Mouse (Mus musculus) small intestine, adult 2 months (tissue): Measurements from ENCODE around the gene Rasgrp4. TPM values are rescaled to one million over a fixed set of nuclear protein-coding genes. Genes with fewer than 3 reads are reported as not detected.
A peak's percentile ranks its signal among the peaks of the same experiment; 100 is the strongest.

Source experiments
- H3K27ac ChIP-seq: fragments of 200-500 bp; 2 replicates; pipeline ENCODE4 v1.5.1; 2012; ENCODE audit warnings: low read depth, low read length, control low read depth, inconsistent platforms; ENCODE audit not compliant: insufficient read depth
- H3K27me3 ChIP-seq: fragments of 200-500 bp; 2 replicates; pipeline ENCODE4 v1.6.1; 2012; ENCODE audit warnings: mild to moderate bottlenecking, moderate library complexity, low read length, inconsistent platforms; ENCODE audit not compliant: control insufficient read depth, insufficient read depth
- H3K36me3 ChIP-seq: fragments of 200-500 bp; 2 replicates; pipeline ENCODE4 v1.6.1; 2012; ENCODE audit warnings: mild to moderate bottlenecking, low read length, control low read depth, inconsistent platforms; ENCODE audit not compliant: control insufficient read depth, insufficient read depth
- H3K4me1 ChIP-seq: fragments of 200-500 bp; 2 replicates; pipeline ENCODE4 v1.6.1; 2012; ENCODE audit warnings: low read length, inconsistent platforms, mixed read lengths; ENCODE audit not compliant: control insufficient read depth, insufficient read depth, insufficient read length
- H3K4me3 ChIP-seq: fragments of 200-500 bp; 2 replicates; pipeline ENCODE4 v1.5.1; 2012; ENCODE audit warnings: low read depth, mild to moderate bottlenecking, control low read depth, inconsistent platforms, low read length, moderate library complexity
- CTCF ChIP-seq: fragments of 200-500 bp; IDR thresholded peaks from 2 replicates; pipeline ENCODE4 v1.5.1; 2012; ENCODE audit warnings: low read depth, mild to moderate bottlenecking, control low read depth, inconsistent platforms, low read length, moderate library complexity, mixed read lengths; ENCODE audit not compliant: insufficient replicate concordance, insufficient read length; ENCODE audit errors: extremely low read depth
- POLR2A ChIP-seq: fragments of 200-500 bp; IDR thresholded peaks from 2 replicates; pipeline ENCODE4 v1.6.1; 2012; ENCODE audit warnings: low read depth, mild to moderate bottlenecking, control low read depth, inconsistent platforms, low read length, moderate library complexity
- WGBS: fragments of 180-500 bp; shearing (Covaris S2); methylation state at CpG from one replicate; pipeline ENCODE4 v1.1.7; 2018; 5-methylcytosine and 5-hydroxymethylcytosine counted together
- polyA plus RNA-seq: library from polyadenylated mRNA; depleted of rRNA; stranded (reverse); fragments of >200 nt; gene quantifications from 2 replicates; pipeline ENCODE4 v1.2.3, GENCODE M21; 2012

Gene Rasgrp4
- polyA plus RNA-seq, 1 experiment, result 3.3 TPM

DNA sequence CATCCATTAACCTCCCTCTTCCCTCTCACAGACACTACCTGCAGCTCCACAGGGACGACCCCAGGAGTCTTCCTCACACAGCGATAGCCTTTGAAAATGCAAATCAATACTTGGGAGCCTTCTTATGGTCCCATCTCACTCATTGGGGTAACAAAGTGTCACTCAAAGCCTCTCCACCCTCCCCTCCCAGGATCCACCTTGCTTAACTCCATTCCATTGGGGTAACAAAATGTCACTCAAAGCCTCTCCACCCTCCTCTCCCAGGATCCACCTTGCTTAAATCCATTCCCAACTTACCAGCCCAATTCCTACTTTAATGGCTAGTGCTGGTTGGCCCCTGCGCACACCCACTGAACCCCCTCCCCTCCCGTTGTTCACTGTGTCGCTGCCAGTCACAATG is 23.6 kb downstream of the Rasgrp4 start:
- H3K27me3 ChIP-seq, result no peaks in the 10 kb centered on the region
- H3K4me1 ChIP-seq, result peaks cover 13% of the 10 kb centered on the region
- H3K4me3 ChIP-seq, result no peak overlapping the region
- no peak for TF ChIP-seq CTCF
- no peak for TF ChIP-seq POLR2A
- H3K27ac ChIP-seq, result no peak overlapping the region
- peaks cover 13% of the 10 kb centered on the region for H3K36me3 ChIP-seq
- WGBS, result 57% methylated on average over 5 of the region's 5 CpGs

DNA sequence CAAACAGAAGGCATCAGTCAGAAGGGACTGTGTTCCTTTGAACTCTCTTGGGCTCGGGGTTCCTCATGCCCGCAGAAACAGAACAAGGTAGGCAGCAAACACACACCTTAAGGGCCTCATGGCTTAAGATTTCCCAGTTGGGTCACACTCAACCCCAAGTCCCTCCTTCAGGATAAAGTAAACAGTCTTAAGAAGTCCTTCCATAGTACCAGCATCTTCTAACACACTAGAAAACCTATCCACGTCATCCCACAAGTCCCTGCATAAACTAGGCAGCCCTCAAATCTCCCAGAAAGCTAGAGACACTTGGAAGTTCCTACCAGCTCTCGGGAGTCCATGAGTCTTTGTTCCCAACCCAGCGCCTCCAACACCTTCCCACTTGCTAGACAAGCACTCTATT is 27.6 kb downstream of the Rasgrp4 start:
- no peak for TF ChIP-seq POLR2A
- TF ChIP-seq CTCF, result no peak
- no peaks in the 10 kb centered on the region for H3K36me3 ChIP-seq
- WGBS, result 51% methylated on average over 5 of the region's 5 CpGs
- no peaks in the 10 kb centered on the region for H3K27me3 ChIP-seq
- H3K4me3 ChIP-seq, result no peak overlapping the region
- no peak overlapping the region for H3K27ac ChIP-seq
- peaks cover 7% of the 10 kb centered on the region for H3K4me1 ChIP-seq

DNA sequence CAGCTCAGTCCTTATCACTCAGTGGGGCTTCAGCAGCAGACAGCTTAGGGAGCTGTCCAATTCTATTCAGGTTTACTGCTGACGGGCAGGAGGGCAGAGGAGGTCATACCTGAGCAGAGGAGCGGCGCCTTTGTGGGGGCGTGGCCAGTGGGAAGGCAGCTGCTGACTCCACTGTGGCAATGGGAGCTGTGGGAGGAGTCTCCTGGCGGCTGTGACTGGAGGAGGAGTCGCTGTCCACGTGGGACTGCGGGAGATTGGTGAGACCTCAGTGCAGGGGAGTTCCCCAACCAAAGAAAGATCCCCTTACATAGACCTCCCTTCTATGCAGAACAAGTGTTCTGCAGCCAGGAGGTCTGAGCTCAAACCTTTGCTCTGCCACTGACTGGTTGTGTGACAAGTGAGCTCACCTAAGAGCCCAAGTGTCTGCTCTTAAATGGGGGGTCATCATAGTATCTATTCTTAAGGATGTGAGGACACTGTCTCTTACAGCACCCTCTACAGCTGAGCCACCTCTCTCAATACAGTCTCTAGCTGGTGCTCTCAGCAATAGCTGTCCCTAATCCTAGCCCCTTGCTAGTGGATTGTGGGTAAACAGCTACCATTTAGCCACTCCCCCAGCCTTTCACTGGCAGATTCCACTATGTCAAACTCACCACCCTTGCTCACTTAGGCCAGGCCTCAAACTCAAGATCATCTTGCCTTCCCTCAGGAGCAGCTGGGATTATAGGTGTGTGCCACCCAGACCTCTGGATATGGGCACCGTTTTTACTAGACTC is 28.3 kb downstream of the Rasgrp4 start:
- peaks cover 7% of the 10 kb centered on the region for H3K4me1 ChIP-seq
- H3K27ac ChIP-seq, result no peak overlapping the region
- no peak overlapping the region for H3K4me3 ChIP-seq
- no peak for TF ChIP-seq POLR2A
- no peak for TF ChIP-seq CTCF
- H3K36me3 ChIP-seq, result no peaks in the 10 kb centered on the region
- 14% methylated on average over 9 of the region's 9 CpGs for WGBS
- 0 out of 2 replicates have a peak, but pooled peaks cover under 1% of the 10 kb centered on the region for H3K27me3 ChIP-seq

GRCm38 (mm10) chr7:29167656-29168055 is 33.0 kb downstream of the Rasgrp4 start:
- Histone ChIP-seq H3K36me3 (no peaks in the 10 kb centered on the region), H3K27me3 (peaks cover 34% of the 10 kb centered on the region), H3K4me1 (peaks cover 24% of the 10 kb centered on the region), H3K4me3 (no peak overlapping the region), H3K27ac (no peak overlapping the region)
- 47% methylated on average over 19 of the region's 19 CpGs for WGBS
- no peak for TF ChIP-seq CTCF
- TF ChIP-seq POLR2A, result no peak

DNA sequence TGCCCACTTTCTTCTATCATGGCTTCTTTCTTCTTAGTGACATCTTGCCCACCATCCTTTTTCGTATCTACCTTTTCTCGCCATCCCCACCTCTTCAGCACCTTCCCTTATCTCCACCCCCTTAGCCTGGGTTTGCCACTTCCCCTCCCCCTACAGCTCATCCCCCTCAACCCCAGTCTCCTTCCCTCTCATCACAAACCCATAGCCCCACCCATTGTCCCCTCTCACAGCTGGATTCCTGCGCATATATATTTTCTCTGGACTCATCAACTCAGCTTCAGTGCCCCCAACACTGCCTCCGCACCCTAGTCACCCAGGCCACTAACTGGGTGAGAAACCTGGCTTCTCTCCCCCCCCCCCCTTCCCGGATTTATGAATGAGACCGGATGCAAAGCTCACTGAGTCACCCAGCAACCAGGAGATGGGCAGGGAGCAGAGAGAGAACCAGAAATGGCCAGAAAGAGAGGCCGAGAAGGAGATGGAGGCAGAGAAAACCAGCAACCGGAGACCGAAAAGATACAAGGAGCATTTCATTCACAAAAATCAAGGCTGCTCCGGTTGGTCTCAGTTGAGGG is 33.6 kb downstream of the Rasgrp4 start:
- no peak overlapping the region for H3K4me3 ChIP-seq
- TF ChIP-seq CTCF, result no peak
- no peak for TF ChIP-seq POLR2A
- WGBS, result 28% methylated on average over 10 of the region's 10 CpGs

GRCm38 (mm10) chr7:29168791-29169230 is 34.2 kb downstream of the Rasgrp4 start:
- Histone ChIP-seq H3K4me1 (peaks cover 20% of the 10 kb centered on the region), H3K36me3 (peaks cover 5% of the 10 kb centered on the region), H3K4me3 (peak overlapping the region; percentile 81), H3K27me3 (peaks cover 34% of the 10 kb centered on the region), H3K27ac (no peak overlapping the region)
- WGBS, result 7% methylated on average over 14 of the region's 14 CpGs
- TF ChIP-seq POLR2A, result no peak
- no peak for TF ChIP-seq CTCF

More for the DNA sequence above, 33.6 kb downstream of the Rasgrp4 start:
- Histone ChIP-seq H3K27me3 (peaks cover 34% of the 10 kb centered on the region), H3K36me3 (peaks cover 2% of the 10 kb centered on the region), H3K27ac (no peak overlapping the region), H3K4me1 (peaks cover 20% of the 10 kb centered on the region)

GRCm38 (mm10) chr7:29169231-29170065 is 34.8 kb downstream of the Rasgrp4 start:
- TF ChIP-seq POLR2A (no peak), CTCF (no peak)
- WGBS, result under 1% methylated on average over 30 of the region's 39 CpGs
- Histone ChIP-seq H3K36me3 (peaks cover 11% of the 10 kb centered on the region), H3K4me1 (peaks cover 20% of the 10 kb centered on the region), H3K27ac (no peak overlapping the region), H3K27me3 (peaks cover 34% of the 10 kb centered on the region), H3K4me3 (peak overlapping the region; percentile 81)
